Mouse (Mus musculus): ENCODE data around the gene Gm20388. TPM values are rescaled to one million over a fixed set of nuclear protein-coding genes. Genes with fewer than 3 reads are reported as not detected.
A peak's percentile ranks its signal among the peaks of the same experiment; 100 is the strongest.

Gm20388 gene
- total RNA-seq, 1 experiment, result 27.0 TPM

DNA sequence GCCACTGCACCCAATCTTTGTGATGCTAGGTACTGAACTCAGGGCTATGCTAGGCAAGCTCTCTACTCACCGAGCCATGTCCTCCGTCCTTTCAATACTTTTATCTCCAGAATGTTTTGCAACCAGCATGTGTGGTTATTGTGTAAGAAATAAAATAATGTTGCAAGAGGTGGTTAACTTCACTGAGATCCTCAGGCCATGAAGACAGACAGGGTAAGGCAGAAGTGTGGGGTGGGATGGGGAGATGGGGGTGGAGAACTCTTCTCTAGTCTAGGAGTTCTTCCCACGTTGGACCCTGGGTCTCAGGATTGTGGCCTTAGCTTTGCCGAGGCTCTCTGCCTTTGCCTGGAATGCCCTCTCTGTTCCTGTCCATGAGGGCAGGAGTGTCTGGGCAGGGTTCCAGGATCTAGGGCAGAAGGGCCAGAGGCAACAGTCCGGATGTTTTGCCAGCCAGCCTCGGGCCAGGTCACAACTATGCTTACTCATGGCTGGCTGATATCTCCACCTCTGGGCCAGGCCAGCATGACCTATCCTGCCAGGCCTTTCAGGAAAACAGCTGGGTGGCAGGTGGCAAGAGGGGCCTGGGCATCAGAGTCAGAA, 1785.0 kb downstream of the Gm20388 start:
- H3K4me3 ChIP-seq (ENCODE audit: insufficient read depth in 1 of 2, low read depth in 1 of 2, low read length in 2 of 2, poor library complexity in 1 of 2, severe bottlenecking in 1 of 2), result no peak overlapping the region

GRCm38 (mm10) chr8:121697735-121698614, 1787.3 kb downstream of the Gm20388 start:
- Histone ChIP-seq H3K9ac (ENCODE audit: insufficient read depth, low read depth, low read length, poor library complexity, severe bottlenecking) (no peak overlapping the region), H3K4me1 (ENCODE audit: control insufficient read depth in 2 of 2, insufficient read depth in 2 of 2, low read length in 2 of 2, poor library complexity in 1 of 2) (peaks cover 0 to 8% of the 10 kb centered on the region in 2 experiments; a peak in 2 of 4 replicates), H3K36me3 (ENCODE audit: control insufficient read depth, insufficient read depth, low read length, poor library complexity, severe bottlenecking) (no peaks in the 10 kb centered on the region), H3K9me3 (ENCODE audit: control insufficient read depth, insufficient read depth, low read depth, low read length) (no peaks in the 10 kb centered on the region), H3K4me3 (ENCODE audit: insufficient read depth in 1 of 2, low read depth in 1 of 2, low read length in 2 of 2, poor library complexity in 1 of 2, severe bottlenecking in 1 of 2) (peak overlapping the region in 1 of 2 experiments; percentile 50; a peak in 3 of 4 replicates), H3K27ac (ENCODE audit: insufficient read depth, low read depth, low read length, poor library complexity, severe bottlenecking) (no peak overlapping the region)
- DNase-seq (ENCODE audit: low read depth, low spot score), result no peak
- no peak for TF ChIP-seq MAFK (IDR thresholded peaks at IDR 0.05; ENCODE audit: insufficient read depth, low read depth, low read length)
- no peak for TF ChIP-seq HCFC1 (IDR thresholded peaks at IDR 0.05; ENCODE audit: borderline replicate concordance, insufficient read depth, low read length)
- no peak for TF ChIP-seq ZNF384 (IDR thresholded peaks at IDR 0.05; ENCODE audit: low read depth, low read length)
- TF ChIP-seq ZC3H11A (IDR thresholded peaks at IDR 0.05; ENCODE audit: borderline replicate concordance, low read depth, low read length), result no peak
- no peak for TF ChIP-seq CHD2 (IDR thresholded peaks at IDR 0.05; ENCODE audit: low read depth, low read length)
- in situ Hi-C loops (cut with MboI; ENCODE audit: low sequenced_read_pairs in 2 of 2, unreplicated experiment in 2 of 2), result no loop called here

More for the DNA sequence above, 1785.0 kb downstream of the Gm20388 start:
- in situ Hi-C loops (cut with MboI; ENCODE audit: low sequenced_read_pairs in 2 of 2, unreplicated experiment in 2 of 2), result no loop called here
- no peak for DNase-seq (ENCODE audit: low read depth, low spot score)
- H3K9me3 ChIP-seq (ENCODE audit: control insufficient read depth, insufficient read depth, low read depth, low read length), result no peaks in the 10 kb centered on the region
- no peak overlapping the region for H3K27ac ChIP-seq (ENCODE audit: insufficient read depth, low read depth, low read length, poor library complexity, severe bottlenecking)
- TF ChIP-seq CHD2 (IDR thresholded peaks at IDR 0.05; ENCODE audit: low read depth, low read length) (no peak), ZNF384 (IDR thresholded peaks at IDR 0.05; ENCODE audit: low read depth, low read length) (no peak), ZC3H11A (IDR thresholded peaks at IDR 0.05; ENCODE audit: borderline replicate concordance, low read depth, low read length) (no peak), MAFK (IDR thresholded peaks at IDR 0.05; ENCODE audit: insufficient read depth, low read depth, low read length) (no peak), HCFC1 (IDR thresholded peaks at IDR 0.05; ENCODE audit: borderline replicate concordance, insufficient read depth, low read length) (no peak)
- H3K4me1 ChIP-seq (ENCODE audit: control insufficient read depth in 2 of 2, insufficient read depth in 2 of 2, low read length in 2 of 2, poor library complexity in 1 of 2), result peaks cover 0 to 10% of the 10 kb centered on the region in 2 experiments; a peak in 2 of 4 replicates
- no peak overlapping the region for H3K9ac ChIP-seq (ENCODE audit: insufficient read depth, low read depth, low read length, poor library complexity, severe bottlenecking)
- H3K36me3 ChIP-seq (ENCODE audit: control insufficient read depth, insufficient read depth, low read length, poor library complexity, severe bottlenecking), result no peaks in the 10 kb centered on the region

DNA sequence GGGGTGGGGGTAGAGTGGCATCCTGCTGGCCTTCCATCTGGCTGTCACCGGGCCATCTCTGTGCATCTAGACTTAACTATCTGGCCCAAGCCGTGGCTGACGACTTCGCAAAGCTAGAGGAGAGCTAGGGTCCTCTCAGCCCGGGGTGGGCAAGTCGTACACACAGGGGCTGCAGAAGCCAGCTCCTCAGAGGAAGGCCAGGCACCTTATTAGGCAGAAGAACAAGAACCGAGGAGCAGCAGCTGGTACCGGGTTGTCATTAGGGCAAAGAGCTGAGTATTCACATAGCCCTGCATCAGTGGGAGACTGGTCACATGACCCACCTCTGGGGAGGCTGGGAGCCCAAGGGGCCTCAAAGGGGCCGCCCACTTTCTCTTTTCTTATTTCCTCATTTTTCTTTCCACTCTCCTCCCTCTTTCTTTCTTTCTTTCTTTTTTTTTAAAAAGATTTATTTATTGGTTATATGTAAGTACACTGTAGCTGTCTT, 1788.0 kb downstream of the Gm20388 start:
- DNase-seq (ENCODE audit: low read depth, low spot score), result no peak
- H3K9me3 ChIP-seq (ENCODE audit: control insufficient read depth, insufficient read depth, low read depth, low read length), result no peaks in the 10 kb centered on the region
- H3K36me3 ChIP-seq (ENCODE audit: control insufficient read depth, insufficient read depth, low read length, poor library complexity, severe bottlenecking), result no peaks in the 10 kb centered on the region
- peaks cover 0 to 5% of the 10 kb centered on the region in 2 experiments; a peak in 2 of 4 replicates for H3K4me1 ChIP-seq (ENCODE audit: control insufficient read depth in 2 of 2, insufficient read depth in 2 of 2, low read length in 2 of 2, poor library complexity in 1 of 2)
- no peak overlapping the region for H3K9ac ChIP-seq (ENCODE audit: insufficient read depth, low read depth, low read length, poor library complexity, severe bottlenecking)
- no peak overlapping the region for H3K27ac ChIP-seq (ENCODE audit: insufficient read depth, low read depth, low read length, poor library complexity, severe bottlenecking)
- in situ Hi-C loops (cut with MboI; ENCODE audit: low sequenced_read_pairs in 2 of 2, unreplicated experiment in 2 of 2), result no loop called here
- TF ChIP-seq MAFK (IDR thresholded peaks at IDR 0.05; ENCODE audit: insufficient read depth, low read depth, low read length) (no peak), ZNF384 (IDR thresholded peaks at IDR 0.05; ENCODE audit: low read depth, low read length) (no peak), HCFC1 (IDR thresholded peaks at IDR 0.05; ENCODE audit: borderline replicate concordance, insufficient read depth, low read length) (no peak), ZC3H11A (IDR thresholded peaks at IDR 0.05; ENCODE audit: borderline replicate concordance, low read depth, low read length) (no peak), CHD2 (IDR thresholded peaks at IDR 0.05; ENCODE audit: low read depth, low read length) (no peak)
- H3K4me3 ChIP-seq (ENCODE audit: insufficient read depth in 1 of 2, low read depth in 1 of 2, low read length in 2 of 2, poor library complexity in 1 of 2, severe bottlenecking in 1 of 2), result peak overlapping the region in 1 of 2 experiments; percentile 50; a peak in 2 of 4 replicates

DNA sequence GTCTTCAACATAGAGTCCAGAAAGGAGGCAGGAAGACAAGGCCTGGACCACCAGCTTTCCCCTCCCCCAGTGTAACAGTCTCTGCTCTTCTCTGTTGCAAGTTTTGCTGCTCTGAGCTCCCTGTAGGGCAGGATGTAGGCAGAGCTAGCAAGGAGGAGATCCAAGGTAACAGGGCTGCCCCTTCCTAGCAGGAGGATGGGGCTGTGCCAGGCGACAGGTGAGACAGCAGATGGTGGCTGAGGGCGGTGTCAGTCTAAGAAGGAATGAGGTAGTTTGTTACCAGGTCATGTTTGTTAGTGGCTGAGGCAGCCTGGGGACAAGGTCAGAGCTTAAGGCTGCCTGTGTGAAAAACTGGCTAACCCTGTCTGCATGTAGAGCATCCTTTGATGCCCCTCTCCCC, 1789.3 kb downstream of the Gm20388 start:
- H3K4me3 ChIP-seq (ENCODE audit: insufficient read depth in 1 of 2, low read depth in 1 of 2, low read length in 2 of 2, poor library complexity in 1 of 2, severe bottlenecking in 1 of 2), result no peak overlapping the region
- no peak for DNase-seq (ENCODE audit: low read depth, low spot score)
- H3K27ac ChIP-seq (ENCODE audit: insufficient read depth, low read depth, low read length, poor library complexity, severe bottlenecking), result no peak overlapping the region
- H3K9ac ChIP-seq (ENCODE audit: insufficient read depth, low read depth, low read length, poor library complexity, severe bottlenecking), result no peak overlapping the region
- TF ChIP-seq ZNF384 (IDR thresholded peaks at IDR 0.05; ENCODE audit: low read depth, low read length), result no peak
- TF ChIP-seq CHD2 (IDR thresholded peaks at IDR 0.05; ENCODE audit: low read depth, low read length), result no peak
- TF ChIP-seq ZC3H11A (IDR thresholded peaks at IDR 0.05; ENCODE audit: borderline replicate concordance, low read depth, low read length), result no peak
- TF ChIP-seq HCFC1 (IDR thresholded peaks at IDR 0.05; ENCODE audit: borderline replicate concordance, insufficient read depth, low read length), result no peak
- no peak for TF ChIP-seq MAFK (IDR thresholded peaks at IDR 0.05; ENCODE audit: insufficient read depth, low read depth, low read length)
- no peaks in the 10 kb centered on the region for H3K9me3 ChIP-seq (ENCODE audit: control insufficient read depth, insufficient read depth, low read depth, low read length)
- peaks cover 0 to 3% of the 10 kb centered on the region in 2 experiments; a peak in 1 of 4 replicates for H3K4me1 ChIP-seq (ENCODE audit: control insufficient read depth in 2 of 2, insufficient read depth in 2 of 2, low read length in 2 of 2, poor library complexity in 1 of 2)
- in situ Hi-C loops (cut with MboI; ENCODE audit: low sequenced_read_pairs in 2 of 2, unreplicated experiment in 2 of 2), result no loop called here
- H3K36me3 ChIP-seq (ENCODE audit: control insufficient read depth, insufficient read depth, low read length, poor library complexity, severe bottlenecking), result no peaks in the 10 kb centered on the region
